Mouse (Mus musculus) MEL (cell line): Measurements from ENCODE around the gene Cenpp. TPM values are rescaled to one million over a fixed set of nuclear protein-coding genes. Genes with fewer than 3 reads are reported as not detected.

Source experiments
- DNase-seq: peaks from one replicate; pipeline ENCODE4 v3.0.0; 2011; ENCODE audit warnings: low read depth, low spot score
- H3K27ac ChIP-seq: 2 replicates; pipeline ENCODE4 v1.5.1; 2012; ENCODE audit warnings: low read depth, mild to moderate bottlenecking, control low read depth, low read length, moderate library complexity; ENCODE audit not compliant: control insufficient read depth
- H3K27me3 ChIP-seq, 2 experiments: fragments of 150-350 bp in 1 of 2; sonication (generic) in 1 of 2; 2 replicates each; pipeline ENCODE4 v1.6.1; 2012; ENCODE audit warnings: low read length in 2 of 2, mild to moderate bottlenecking in 2 of 2, improper control_type of control experiment in 1 of 2, moderate library complexity in 1 of 2; ENCODE audit not compliant: insufficient read depth in 2 of 2, control insufficient read depth in 1 of 2
- H3K36me3 ChIP-seq, 2 experiments: 2 replicates each; pipeline ENCODE4 v1.6.1; 2012 to 2014; ENCODE audit warnings: low read length in 2 of 2, improper control_type of control experiment in 1 of 2, inconsistent platforms in 1 of 2, mild to moderate bottlenecking in 1 of 2; ENCODE audit not compliant: insufficient read depth in 2 of 2, control insufficient read depth in 1 of 2
- H3K4me1 ChIP-seq, 2 experiments: fragments of 150-350 bp in 1 of 2; sonication (generic) in 1 of 2; 2 replicates each; pipeline ENCODE4 v1.6.1; 2012; ENCODE audit warnings: low read length in 2 of 2, improper control_type of control experiment in 1 of 2, mild to moderate bottlenecking in 1 of 2; ENCODE audit not compliant: insufficient read depth in 2 of 2, control insufficient read depth in 1 of 2
- H3K4me3 ChIP-seq, 2 experiments: fragments of 150-350 bp in 1 of 2; sonication (generic) in 1 of 2; 2 replicates each; pipeline ENCODE4 v1.5.1; 2012; ENCODE audit warnings: low read depth in 2 of 2, low read length in 2 of 2, mild to moderate bottlenecking in 2 of 2, moderate library complexity in 2 of 2, control low read depth in 1 of 2, improper control_type of control experiment in 1 of 2; ENCODE audit not compliant: control insufficient read depth in 1 of 2, insufficient read depth in 1 of 2
- H3K79me2 ChIP-seq: 2 replicates; pipeline ENCODE4 v1.6.1; 2012; ENCODE audit warnings: mild to moderate bottlenecking, low read length, moderate library complexity; ENCODE audit not compliant: control insufficient read depth, poor library complexity, insufficient read depth
- H3K9ac ChIP-seq: 2 replicates; pipeline ENCODE4 v1.6.1; 2012; ENCODE audit warnings: low read depth, mild to moderate bottlenecking, control low read depth, low read length, moderate library complexity; ENCODE audit not compliant: control insufficient read depth, poor library complexity, severe bottlenecking
- H3K9me3 ChIP-seq: fragments of 150-350 bp; sonication (generic); replicated peaks from 2 replicates; pipeline ENCODE4 v1.6.1; 2012; ENCODE audit warnings: mild to moderate bottlenecking, low read length, improper control_type of control experiment, moderate library complexity; ENCODE audit not compliant: insufficient read depth
- BHLHE40 ChIP-seq: IDR thresholded peaks from 2 replicates; pipeline ENCODE4 v1.6.1; 2012; ENCODE audit warnings: low read depth, mild to moderate bottlenecking, inconsistent platforms, low read length, improper control_type of control experiment, borderline replicate concordance
- ELF1 ChIP-seq: IDR thresholded peaks from 2 replicates; pipeline ENCODE4 v1.6.1; 2014; ENCODE audit warnings: low read depth, mild to moderate bottlenecking, inconsistent platforms, low read length, improper control_type of control experiment, moderate library complexity
- ETS1 ChIP-seq: IDR thresholded peaks from 2 replicates; pipeline ENCODE4 v1.6.1; 2012; ENCODE audit warnings: low read depth, mild to moderate bottlenecking, inconsistent platforms, low read length, improper control_type of control experiment, moderate library complexity
- GATA1 ChIP-seq: IDR thresholded peaks from 2 replicates; pipeline ENCODE4 v1.6.1; 2011; ENCODE audit warnings: low read depth, low read length, improper control_type of control experiment
- JUND ChIP-seq: IDR thresholded peaks from 2 replicates; pipeline ENCODE4 v1.6.1; 2011; ENCODE audit warnings: low read depth, mild to moderate bottlenecking, improper control_type of control experiment, low read length
- KAT2A ChIP-seq: conservative IDR thresholded peaks from 2 replicates; pipeline ENCODE4 v1.6.1; 2012; ENCODE audit warnings: low read depth, low read length, improper control_type of control experiment, inconsistent platforms
- MAFK ChIP-seq: IDR thresholded peaks from 2 replicates; pipeline ENCODE4 v1.6.1; 2011; ENCODE audit warnings: low read depth, mild to moderate bottlenecking, low read length, improper control_type of control experiment, borderline replicate concordance
- MAX ChIP-seq: IDR thresholded peaks from 2 replicates; pipeline ENCODE4 v1.6.1; 2011; ENCODE audit warnings: low read length, improper control_type of control experiment
- MAZ ChIP-seq: IDR thresholded peaks from 2 replicates; pipeline ENCODE4 v1.6.1; 2012; ENCODE audit warnings: low read depth, mild to moderate bottlenecking, inconsistent platforms, low read length, improper control_type of control experiment
- MXI1 ChIP-seq: IDR thresholded peaks from 2 replicates; pipeline ENCODE4 v1.6.1; 2011; ENCODE audit warnings: mild to moderate bottlenecking, low read depth, low read length, improper control_type of control experiment
- MYB ChIP-seq: IDR thresholded peaks from 2 replicates; pipeline ENCODE4 v1.6.1; 2011; ENCODE audit warnings: mild to moderate bottlenecking, low read depth, low read length, improper control_type of control experiment
- MYC ChIP-seq: IDR thresholded peaks from 2 replicates; pipeline ENCODE4 v1.6.1; 2011; ENCODE audit warnings: low read depth, mild to moderate bottlenecking, low read length, improper control_type of control experiment, moderate library complexity
- NELFE ChIP-seq: IDR thresholded peaks from 2 replicates; pipeline ENCODE4 v1.6.1; 2011; ENCODE audit warnings: low read depth, low read length, improper control_type of control experiment
- NRF1 ChIP-seq: IDR thresholded peaks from 2 replicates; pipeline ENCODE4 v1.6.1; 2014; ENCODE audit warnings: low read depth, mild to moderate bottlenecking, inconsistent platforms, low read length, improper control_type of control experiment, moderate library complexity; ENCODE audit not compliant: poor library complexity, insufficient read depth, severe bottlenecking
- POLR2A ChIP-seq, 2 experiments: IDR thresholded peaks; 2 replicates each; pipeline ENCODE4 v1.6.1; 2011 to 2012; ENCODE audit warnings: low read length in 2 of 2, mild to moderate bottlenecking in 2 of 2, control low read depth in 1 of 2, improper control_type of control experiment in 1 of 2, low read depth in 1 of 2, moderate library complexity in 1 of 2; ENCODE audit not compliant: control insufficient read depth in 1 of 2, insufficient read depth in 1 of 2, poor library complexity in 1 of 2
- POLR2AphosphoS2 ChIP-seq: IDR thresholded peaks from 2 replicates; pipeline ENCODE4 v1.6.1; 2011; ENCODE audit warnings: low read length, improper control_type of control experiment
- POLR2AphosphoS5 ChIP-seq: IDR thresholded peaks from 2 replicates; pipeline ENCODE4 v1.6.1; 2012; ENCODE audit warnings: low read depth, borderline replicate concordance, mild to moderate bottlenecking, inconsistent platforms, low read length, moderate library complexity, mixed read lengths
- RCOR1 ChIP-seq: IDR thresholded peaks from 2 replicates; pipeline ENCODE4 v1.6.1; 2012; ENCODE audit warnings: low read depth, mild to moderate bottlenecking, inconsistent platforms, low read length, improper control_type of control experiment
- SIN3A ChIP-seq: IDR thresholded peaks from 2 replicates; pipeline ENCODE4 v1.6.1; 2012; ENCODE audit warnings: low read length, improper control_type of control experiment, inconsistent platforms
- TAL1 ChIP-seq: IDR thresholded peaks from 2 replicates; pipeline ENCODE4 v1.6.1; 2012; ENCODE audit warnings: mild to moderate bottlenecking, inconsistent platforms, low read length, moderate library complexity, mixed read lengths
- USF1 ChIP-seq: IDR thresholded peaks from 2 replicates; pipeline ENCODE4 v1.6.1; 2014; ENCODE audit warnings: low read depth, mild to moderate bottlenecking, inconsistent platforms, low read length, improper control_type of control experiment, moderate library complexity
- ZMIZ1 ChIP-seq: IDR thresholded peaks from 2 replicates; pipeline ENCODE4 v1.6.1; 2012; ENCODE audit warnings: low read depth, mild to moderate bottlenecking, inconsistent platforms, low read length, improper control_type of control experiment, moderate library complexity
- ZNF384 ChIP-seq: IDR thresholded peaks from 2 replicates; pipeline ENCODE4 v1.6.1; 2012; ENCODE audit warnings: low read depth, mild to moderate bottlenecking, inconsistent platforms, low read length, improper control_type of control experiment
- polyA plus RNA-seq, 2 experiments: library from polyadenylated mRNA; stranded (reverse) in 1 of 2; unstranded in 1 of 2; fragments of >175 nt in 1 of 2; fragments of >200 nt in 1 of 2; gene quantifications; 2 replicates each; pipeline versions ENCODE4 v1.2.1 to v1.2.4; 2012; ENCODE audit warnings: low replicate concordance in 2 of 2, low read depth in 1 of 2; ENCODE audit not compliant: insufficient read length in 2 of 2, insufficient read depth in 1 of 2, missing spikeins in 1 of 2
- total RNA-seq: library from RNA; depleted of rRNA; stranded (reverse); fragments of 300-350 nt; gene quantifications from 2 replicates; pipeline ENCODE4 v1.2.3, GENCODE M21; 2012

Gene Cenpp
- total and polyA plus RNA-seq, 3 experiments = 13.2 to 17.9 TPM; not detected in 1

DNA sequence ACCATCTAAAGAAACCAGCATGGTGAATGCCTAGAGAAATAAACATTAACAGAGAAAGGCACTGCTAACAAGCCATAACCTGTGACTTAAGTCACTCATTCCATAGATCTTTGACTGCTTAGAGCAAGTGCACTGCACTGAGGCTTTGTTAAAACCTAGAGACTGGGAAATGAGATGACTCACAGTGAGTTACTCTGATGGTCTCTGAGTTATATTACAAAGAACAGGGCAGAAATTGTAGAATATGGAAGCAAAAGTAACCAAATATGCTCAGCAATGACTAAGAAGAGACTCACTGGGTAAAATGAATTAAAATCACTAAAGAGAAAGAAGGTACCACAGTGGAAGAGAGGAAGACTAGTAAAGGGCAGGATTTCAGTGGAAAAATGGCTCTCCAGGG, 68.7 kb downstream of the Cenpp start:
- H3K27ac ChIP-seq = no peak overlapping the region
- TF ChIP-seq MXI1 (no peak), SIN3A (no peak), JUND (no peak), NRF1 (no peak), TAL1 (no peak)
- DNase-seq = no peak
- peaks cover 2 to 8% of the 10 kb centered on the region in 2 experiments; a peak in 2 of 4 replicates for H3K4me1 ChIP-seq
- H3K9ac ChIP-seq = no peak overlapping the region
- no peaks in the 10 kb centered on the region for H3K27me3 ChIP-seq
- H3K79me2 ChIP-seq = no peaks in the 10 kb centered on the region
- H3K36me3 ChIP-seq = peaks cover 0 to 7% of the 10 kb centered on the region in 2 experiments; a peak in 2 of 4 replicates
- no peak overlapping the region for H3K4me3 ChIP-seq
- no peaks in the 10 kb centered on the region for H3K9me3 ChIP-seq

DNA sequence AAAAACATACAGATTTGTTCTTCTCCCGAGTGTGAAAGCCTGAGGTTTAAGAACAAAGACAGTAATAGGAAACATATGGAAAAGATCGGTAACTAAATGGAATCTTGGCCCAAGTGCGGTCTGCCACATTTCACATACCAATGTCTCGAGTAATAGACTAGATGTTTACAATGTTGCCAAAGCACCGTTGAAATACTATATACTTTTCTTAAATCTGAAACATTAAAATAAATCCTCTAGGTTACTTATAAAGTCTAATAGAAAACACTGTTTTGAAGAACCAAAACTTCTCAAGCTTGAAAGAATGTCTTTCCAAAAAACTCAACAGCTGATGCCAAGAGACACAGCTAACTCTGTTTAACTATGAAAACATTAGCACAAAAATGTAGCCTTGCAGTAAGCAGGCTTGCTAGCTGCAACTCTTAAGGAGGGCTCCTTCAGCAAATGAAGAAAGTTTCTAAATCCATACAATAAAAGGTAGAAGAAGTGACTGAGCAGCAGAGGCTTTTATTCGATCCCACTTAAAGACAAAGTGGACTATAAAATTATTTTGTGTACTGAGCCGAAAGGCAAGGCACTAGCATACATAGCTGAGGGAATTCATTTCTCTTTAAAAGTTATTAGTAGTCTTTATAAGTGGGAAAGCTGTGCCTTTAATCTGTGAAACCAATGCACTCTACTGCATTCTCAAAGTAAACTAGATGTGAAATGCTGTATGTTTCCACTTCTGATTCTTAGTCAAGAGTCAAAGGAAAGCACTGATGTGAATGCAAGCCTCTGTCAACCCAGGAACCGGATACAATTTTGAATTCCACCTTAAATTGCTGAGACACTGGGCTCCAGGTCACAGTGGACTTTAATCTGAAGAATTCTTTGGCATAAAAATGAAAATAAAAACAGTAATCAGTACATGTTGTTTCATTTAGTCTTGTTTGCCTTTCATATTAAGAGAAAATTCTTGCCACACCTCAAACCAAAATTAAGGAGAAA, 70.7 kb downstream of the Cenpp start, which contains the start of gene Omd:
Gene Omd (plus strand): TSS at position 922 of the 990 bp plus-strand sequence.
- no peak within 1 kb of the TSS for H3K9ac ChIP-seq
- no peak for TF ChIP-seq MAFK
- TF ChIP-seq MYC = no peak
- no peak for TF ChIP-seq USF1
- TF ChIP-seq BHLHE40 = no peak
- no peak for TF ChIP-seq KAT2A
- TF ChIP-seq POLR2AphosphoS2 = no peak
- no peak for TF ChIP-seq POLR2A (IDR thresholded peaks at IDR 0.05; ENCODE audit: control insufficient read depth in 1 of 2, insufficient read depth in 1 of 2, low read depth in 1 of 2, low read length in 2 of 2, poor library complexity in 1 of 2)
- TF ChIP-seq MAX = no peak
- TF ChIP-seq, all 39 proteins: peak for 0
- Histone ChIP-seq H3K4me1 (peaks cover 2 to 8% of the 10 kb centered on the region in 2 experiments; a peak in 2 of 4 replicates), H3K36me3 (peaks cover 0 to 7% of the 10 kb centered on the region in 2 experiments; a peak in 2 of 4 replicates), H3K4me3 (no peak within 1 kb of the TSS), H3K27ac (no peak within 1 kb of the TSS), H3K27me3 (no peaks in the 10 kb centered on the region), H3K79me2 (no peaks in the 10 kb centered on the region), H3K9me3 (no peaks in the 10 kb centered on the region)
- DNase-seq = no peak

DNA sequence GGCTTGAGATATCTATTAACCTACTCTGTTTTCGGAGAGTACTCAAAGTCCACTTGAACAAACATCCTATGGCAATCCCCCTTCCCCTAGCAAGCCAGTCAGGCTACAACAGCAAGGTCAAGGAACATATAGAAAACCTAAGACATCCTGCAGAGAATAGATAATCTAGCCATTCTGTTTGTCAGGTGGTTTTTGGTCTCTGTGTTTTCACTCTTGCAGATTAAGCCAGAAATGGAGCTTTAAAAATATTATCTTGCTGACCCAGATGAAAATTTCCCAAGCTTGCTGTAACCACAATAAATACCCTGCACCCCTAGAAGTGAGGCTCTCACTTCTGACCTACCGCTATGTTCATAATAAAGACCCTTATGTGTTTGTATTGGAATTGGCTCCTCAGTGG, 81.2 kb downstream of the Cenpp start:
- Histone ChIP-seq H3K27me3 (no peaks in the 10 kb centered on the region), H3K9me3 (no peaks in the 10 kb centered on the region), H3K9ac (no peak overlapping the region), H3K4me3 (no peak overlapping the region), H3K36me3 (peaks cover 0 to 22% of the 10 kb centered on the region in 2 experiments; a peak in 2 of 4 replicates), H3K27ac (peak overlapping the region; percentile 73), H3K4me1 (peaks cover 10 to 20% of the 10 kb centered on the region in 2 experiments), H3K79me2 (no peaks in the 10 kb centered on the region)
- peak; percentile 75 for DNase-seq
- TF ChIP-seq POLR2A (IDR thresholded peaks at IDR 0.05; ENCODE audit: control insufficient read depth in 1 of 2, insufficient read depth in 1 of 2, low read depth in 1 of 2, low read length in 2 of 2, poor library complexity in 1 of 2) = no peak
- peak; percentile 65 for TF ChIP-seq BHLHE40
- TF ChIP-seq MAZ = no peak
- peak; percentile 94 for TF ChIP-seq GATA1
- TF ChIP-seq MXI1 = no peak
- TF ChIP-seq POLR2AphosphoS5 = no peak
- TF ChIP-seq TAL1 = peak; percentile 97
- peak; percentile 87 for TF ChIP-seq RCOR1
- no peak for TF ChIP-seq MYC
- peak; percentile 58 for TF ChIP-seq SIN3A
- peak; percentile 95 for TF ChIP-seq ETS1
- TF ChIP-seq NELFE = no peak
- TF ChIP-seq MYB = 0 out of 2 replicates have a peak, but pooled peaks have one; percentile 35
- TF ChIP-seq ZMIZ1 = no peak; the same call in 1 of the 2 replicates
- 0 out of 2 replicates have a peak, but pooled peaks have one; percentile 29 for TF ChIP-seq ELF1
- TF ChIP-seq ZNF384 = 0 out of 2 replicates have a peak, but pooled peaks have one; percentile 16
- no peak for TF ChIP-seq NRF1
